Mouse (Mus musculus): ENCODE data around the gene Rcn3. TPM values are rescaled to one million over a fixed set of nuclear protein-coding genes. Genes with fewer than 3 reads are reported as not detected.

Rcn3 gene
- total RNA-seq, 1 experiment = 137 TPM

GRCm38 (mm10) chr7:45037720-45038361, 54.2 kb downstream of the Rcn3 start:
- Histone ChIP-seq H3K9ac (ENCODE audit: insufficient read depth, low read depth, low read length, poor library complexity, severe bottlenecking) (no peak overlapping the region), H3K4me3 (ENCODE audit: insufficient read depth in 1 of 2, low read depth in 1 of 2, low read length in 2 of 2, poor library complexity in 1 of 2, severe bottlenecking in 1 of 2) (no peak overlapping the region), H3K27ac (ENCODE audit: insufficient read depth, low read depth, low read length, poor library complexity, severe bottlenecking) (no peak overlapping the region), H3K36me3 (ENCODE audit: control insufficient read depth, insufficient read depth, low read length, poor library complexity, severe bottlenecking) (peaks cover 52% of the 10 kb centered on the region), H3K4me1 (ENCODE audit: control insufficient read depth in 2 of 2, insufficient read depth in 2 of 2, low read length in 2 of 2, poor library complexity in 1 of 2) (no peaks in the 10 kb centered on the region), H3K9me3 (ENCODE audit: control insufficient read depth, insufficient read depth, low read depth, low read length) (no peaks in the 10 kb centered on the region)
- no peak for TF ChIP-seq MAFK (IDR thresholded peaks at IDR 0.05; ENCODE audit: insufficient read depth, low read depth, low read length)
- TF ChIP-seq CHD2 (IDR thresholded peaks at IDR 0.05; ENCODE audit: low read depth, low read length) = no peak
- no peak for TF ChIP-seq HCFC1 (IDR thresholded peaks at IDR 0.05; ENCODE audit: borderline replicate concordance, insufficient read depth, low read length)
- no peak for TF ChIP-seq ZNF384 (IDR thresholded peaks at IDR 0.05; ENCODE audit: low read depth, low read length)
- no peak for TF ChIP-seq ZC3H11A (IDR thresholded peaks at IDR 0.05; ENCODE audit: borderline replicate concordance, low read depth, low read length)
- no peak for DNase-seq (ENCODE audit: low read depth, low spot score)
- in situ Hi-C loops (cut with MboI; ENCODE audit: low sequenced_read_pairs in 2 of 2, unreplicated experiment in 2 of 2) = no loop called here

GRCm38 (mm10) chr7:45036702-45037101, 55.3 kb downstream of the Rcn3 start:
- no peak for DNase-seq (ENCODE audit: low read depth, low spot score)
- Histone ChIP-seq H3K4me3 (ENCODE audit: insufficient read depth in 1 of 2, low read depth in 1 of 2, low read length in 2 of 2, poor library complexity in 1 of 2, severe bottlenecking in 1 of 2) (no peak overlapping the region), H3K9me3 (ENCODE audit: control insufficient read depth, insufficient read depth, low read depth, low read length) (no peaks in the 10 kb centered on the region), H3K9ac (ENCODE audit: insufficient read depth, low read depth, low read length, poor library complexity, severe bottlenecking) (no peak overlapping the region), H3K27ac (ENCODE audit: insufficient read depth, low read depth, low read length, poor library complexity, severe bottlenecking) (no peak overlapping the region), H3K4me1 (ENCODE audit: control insufficient read depth in 2 of 2, insufficient read depth in 2 of 2, low read length in 2 of 2, poor library complexity in 1 of 2) (no peaks in the 10 kb centered on the region), H3K36me3 (ENCODE audit: control insufficient read depth, insufficient read depth, low read length, poor library complexity, severe bottlenecking) (peaks cover 51% of the 10 kb centered on the region)
- TF ChIP-seq HCFC1 (IDR thresholded peaks at IDR 0.05; ENCODE audit: borderline replicate concordance, insufficient read depth, low read length) (no peak), MAFK (IDR thresholded peaks at IDR 0.05; ENCODE audit: insufficient read depth, low read depth, low read length) (no peak), ZC3H11A (IDR thresholded peaks at IDR 0.05; ENCODE audit: borderline replicate concordance, low read depth, low read length) (no peak), CHD2 (IDR thresholded peaks at IDR 0.05; ENCODE audit: low read depth, low read length) (no peak), ZNF384 (IDR thresholded peaks at IDR 0.05; ENCODE audit: low read depth, low read length) (no peak)
- in situ Hi-C loops (cut with MboI; ENCODE audit: low sequenced_read_pairs in 2 of 2, unreplicated experiment in 2 of 2) = no loop called here

- Histone ChIP-seq H3K36me3 (ENCODE audit: control insufficient read depth, insufficient read depth, low read length, poor library complexity, severe bottlenecking) (peaks cover 55% of the 10 kb centered on the region), H3K9me3 (ENCODE audit: control insufficient read depth, insufficient read depth, low read depth, low read length) (no peaks in the 10 kb centered on the region), H3K9ac (ENCODE audit: insufficient read depth, low read depth, low read length, poor library complexity, severe bottlenecking) (no peak overlapping the region), H3K4me3 (ENCODE audit: insufficient read depth in 1 of 2, low read depth in 1 of 2, low read length in 2 of 2, poor library complexity in 1 of 2, severe bottlenecking in 1 of 2) (no peak overlapping the region), H3K4me1 (ENCODE audit: control insufficient read depth in 2 of 2, insufficient read depth in 2 of 2, low read length in 2 of 2, poor library complexity in 1 of 2) (no peaks in the 10 kb centered on the region), H3K27ac (ENCODE audit: insufficient read depth, low read depth, low read length, poor library complexity, severe bottlenecking) (no peak overlapping the region)
- in situ Hi-C loops (cut with MboI; ENCODE audit: low sequenced_read_pairs in 2 of 2, unreplicated experiment in 2 of 2) = no loop called here
- DNase-seq (ENCODE audit: low read depth, low spot score) = no peak
- TF ChIP-seq ZNF384 (IDR thresholded peaks at IDR 0.05; ENCODE audit: low read depth, low read length) = no peak
- no peak for TF ChIP-seq CHD2 (IDR thresholded peaks at IDR 0.05; ENCODE audit: low read depth, low read length)
- no peak for TF ChIP-seq HCFC1 (IDR thresholded peaks at IDR 0.05; ENCODE audit: borderline replicate concordance, insufficient read depth, low read length)
- TF ChIP-seq MAFK (IDR thresholded peaks at IDR 0.05; ENCODE audit: insufficient read depth, low read depth, low read length) = no peak
- TF ChIP-seq ZC3H11A (IDR thresholded peaks at IDR 0.05; ENCODE audit: borderline replicate concordance, low read depth, low read length) = no peak
These were observed 56.4 kb downstream of the Rcn3 start for GRCm38 (mm10) chr7:45035631-45036030.

GRCm38 (mm10) chr7:45033722-45034359, 58.2 kb downstream of the Rcn3 start:
- DNase-seq (ENCODE audit: low read depth, low spot score) = no peak
- Histone ChIP-seq H3K4me1 (ENCODE audit: control insufficient read depth in 2 of 2, insufficient read depth in 2 of 2, low read length in 2 of 2, poor library complexity in 1 of 2) (no peaks in the 10 kb centered on the region), H3K9me3 (ENCODE audit: control insufficient read depth, insufficient read depth, low read depth, low read length) (no peaks in the 10 kb centered on the region), H3K4me3 (ENCODE audit: insufficient read depth in 1 of 2, low read depth in 1 of 2, low read length in 2 of 2, poor library complexity in 1 of 2, severe bottlenecking in 1 of 2) (no peak overlapping the region), H3K36me3 (ENCODE audit: control insufficient read depth, insufficient read depth, low read length, poor library complexity, severe bottlenecking) (peaks cover 59% of the 10 kb centered on the region), H3K27ac (ENCODE audit: insufficient read depth, low read depth, low read length, poor library complexity, severe bottlenecking) (no peak overlapping the region), H3K9ac (ENCODE audit: insufficient read depth, low read depth, low read length, poor library complexity, severe bottlenecking) (no peak overlapping the region)
- no peak for TF ChIP-seq MAFK (IDR thresholded peaks at IDR 0.05; ENCODE audit: insufficient read depth, low read depth, low read length)
- no peak for TF ChIP-seq ZC3H11A (IDR thresholded peaks at IDR 0.05; ENCODE audit: borderline replicate concordance, low read depth, low read length)
- no peak for TF ChIP-seq HCFC1 (IDR thresholded peaks at IDR 0.05; ENCODE audit: borderline replicate concordance, insufficient read depth, low read length)
- no peak for TF ChIP-seq CHD2 (IDR thresholded peaks at IDR 0.05; ENCODE audit: low read depth, low read length)
- no peak for TF ChIP-seq ZNF384 (IDR thresholded peaks at IDR 0.05; ENCODE audit: low read depth, low read length)
- in situ Hi-C loops (cut with MboI; ENCODE audit: low sequenced_read_pairs in 2 of 2, unreplicated experiment in 2 of 2) = no loop called here

Other genes with a start within 250 kb of the Rcn3 start
- gene Akt1s1, start 243.2 kb downstream of the Rcn3 start, total RNA-seq (2012; rRNA removed) = 33.8 and 37.6 TPM in 2 replicates
- gene Tbc1d17, start 243.1 kb downstream of the Rcn3 start, total RNA-seq (2012; rRNA removed) = 31.5 and 55.7 TPM in 2 replicates
- 37.1 and 76.5 TPM in 2 replicates for gene Pnkp, start 235.1 kb downstream of the Rcn3 start, total RNA-seq (2012; rRNA removed)
- 144 and 205 TPM in 2 replicates for gene Ptov1, start 222.4 kb downstream of the Rcn3 start, total RNA-seq (2012; rRNA removed)
- gene Med25, start 199.5 kb downstream of the Rcn3 start, total RNA-seq (2012; rRNA removed) = 88.2 and 121 TPM in 2 replicates
- 14.2 and 17.2 TPM in 2 replicates for gene Fuz, start 196.1 kb downstream of the Rcn3 start, total RNA-seq (2012; rRNA removed)
- 82.5 and 94.9 TPM in 2 replicates for gene Ap2a1, start 162.7 kb downstream of the Rcn3 start, total RNA-seq (2012; rRNA removed)
- 0.49 and 0.85 TPM in 2 replicates for gene Tsks, start 149.0 kb downstream of the Rcn3 start, total RNA-seq (2012; rRNA removed)
- gene Cpt1c, start 117.4 kb downstream of the Rcn3 start, total RNA-seq (2012; rRNA removed) = 60.3 and 123 TPM in 2 replicates
- 413 and 429 TPM in 2 replicates for gene Prmt1, start 105.7 kb downstream of the Rcn3 start, total RNA-seq (2012; rRNA removed)
- 45.9 and 68.4 TPM in 2 replicates for gene Irf3, start 94.6 kb downstream of the Rcn3 start, total RNA-seq (2012; rRNA removed)
- gene Bcl2l12, start 93.5 kb downstream of the Rcn3 start, total RNA-seq (2012; rRNA removed) = 11.9 and 13.0 TPM in 2 replicates
- gene Scaf1, start 75.9 kb downstream of the Rcn3 start, total RNA-seq (2012; rRNA removed) = 39.0 and 39.2 TPM in 2 replicates
- 11.1 and 14.4 TPM in 2 replicates for gene Rras, start 74.3 kb downstream of the Rcn3 start, total RNA-seq (2012; rRNA removed)
- 32.3 and 37.5 TPM in 2 replicates for gene Prr12, start 39.3 kb downstream of the Rcn3 start, total RNA-seq (2012; rRNA removed)
- gene Nosip, start 29.8 kb downstream of the Rcn3 start, total RNA-seq (2012; rRNA removed) = 94.2 and 106 TPM in 2 replicates
- 9.8 and 11.4 TPM in 2 replicates for gene Prrg2, start 29.5 kb downstream of the Rcn3 start, total RNA-seq (2012; rRNA removed)
- gene Fcgrt, start 11.6 kb upstream of the Rcn3 start, total RNA-seq (2012; rRNA removed) = 10.6 and 15.1 TPM in 2 replicates
- gene Rps11, start 32.2 kb upstream of the Rcn3 start, total RNA-seq (2012; rRNA removed) = 1,746 and 1,854 TPM in 2 replicates
- gene Rpl13a, start 36.5 kb upstream of the Rcn3 start, total RNA-seq (2012; rRNA removed) = 3,971 and 5,136 TPM in 2 replicates
- 0.36 and 0.90 TPM in 2 replicates for gene Gm45713, start 44.0 kb upstream of the Rcn3 start, total RNA-seq (2012; rRNA removed)
- gene Flt3l, start 44.2 kb upstream of the Rcn3 start, total RNA-seq (2012; rRNA removed) = 1.8 and 1.9 TPM in 2 replicates
- gene Pih1d1, start 62.1 kb upstream of the Rcn3 start, total RNA-seq (2012; rRNA removed) = 69.9 and 70.2 TPM in 2 replicates
- 108 and 115 TPM in 2 replicates for gene Aldh16a1, start 62.4 kb upstream of the Rcn3 start, total RNA-seq (2012; rRNA removed)
- gene Slc17a7, start 71.7 kb upstream of the Rcn3 start, total RNA-seq (2012; rRNA removed) = 3.4 and 4.4 TPM in 2 replicates
- gene Gfy, start 87.3 kb upstream of the Rcn3 start, total RNA-seq (2012; rRNA removed) = 0.11 TPM in 1 of 2 replicates, not detected in the other
- gene Pth2, start 88.8 kb upstream of the Rcn3 start, total RNA-seq (2012; rRNA removed) = 0.54 TPM in 1 of 2 replicates, not detected in the other
- 2.4 and 2.7 TPM in 2 replicates for gene Ccdc155, start 112.7 kb upstream of the Rcn3 start, total RNA-seq (2012; rRNA removed)
- 4.7 and 6.9 TPM in 2 replicates for gene Dkkl1, start 119.9 kb upstream of the Rcn3 start, total RNA-seq (2012; rRNA removed)
- 95.9 and 111 TPM in 2 replicates for gene Tead2, start 123.5 kb upstream of the Rcn3 start, total RNA-seq (2012; rRNA removed)
- 37.6 and 50.8 TPM in 2 replicates for gene Cd37, start 146.9 kb upstream of the Rcn3 start, total RNA-seq (2012; rRNA removed)
- gene Slc6a16, start 148.9 kb upstream of the Rcn3 start, total RNA-seq (2012; rRNA removed) = 12.7 and 14.6 TPM in 2 replicates
- gene Slc6a21, start 185.3 kb upstream of the Rcn3 start, total RNA-seq (2012; rRNA removed) = 0.21 and 0.67 TPM in 2 replicates
- 26.5 and 48.5 TPM in 2 replicates for gene Trpm4, start 241.6 kb upstream of the Rcn3 start, total RNA-seq (2012; rRNA removed)
- gene Hrc, start 243.1 kb upstream of the Rcn3 start, total RNA-seq (2012; rRNA removed) = 0.71 and 1.4 TPM in 2 replicates